In genomic region chr2:32260635-32261034, GRCm38 (mm10) we compare ENCODE assay signal across 8 mouse cellular contexts. TPM values are rescaled to one million over a fixed set of nuclear protein-coding genes. Genes with fewer than 3 reads are reported as not detected.
DNase-seq lines count a peak whose midpoint lies in the region; ATAC-seq lines count a peak whose summit lies in the region.

No protein-coding gene starts in this region.

- H3K9ac ChIP-seq in liver, embryonic 15.5 days, result no peak overlapping the region
- H3K9ac ChIP-seq in neural tube, embryonic 15.5 days (replicated peaks), result no peak overlapping the region

- WGBS in liver, embryonic 15.5 days (ENCODE audit: insufficient replicate concordance), result 10% methylated on average over 4 of the region's 4 CpGs
- WGBS in neural tube, embryonic 15.5 days, result 29% methylated on average over 4 of the region's 4 CpGs

- peak overlapping the region; percentile 78 for H3K27ac ChIP-seq in liver, embryonic 15.5 days (replicated peaks)
- no peak overlapping the region for H3K27ac ChIP-seq in neural tube, embryonic 15.5 days (replicated peaks)

- peaks cover 2% of the 10 kb centered on the region; the same call in 1 of the 2 replicates for H3K27me3 ChIP-seq in erythroblast, embryonic 14.5 days (ENCODE audit: control insufficient read depth)
- H3K27me3 ChIP-seq in liver, embryonic 15.5 days, result no peaks in the 10 kb centered on the region
- H3K27me3 ChIP-seq in neural tube, embryonic 15.5 days (replicated peaks), result no peaks in the 10 kb centered on the region

- H3K36me3 ChIP-seq in erythroblast, embryonic 14.5 days (ENCODE audit: control insufficient read depth), result peaks cover 35% of the 10 kb centered on the region
- H3K36me3 ChIP-seq in liver, embryonic 15.5 days (replicated peaks), result peaks cover 24% of the 10 kb centered on the region
- H3K36me3 ChIP-seq in neural tube, embryonic 15.5 days, result peaks cover 21% of the 10 kb centered on the region

- DNase-seq in heart, adult 18-20 months, result peak; percentile 24 to 69
- no peak for DNase-seq in heart, adult 11 months
- DNase-seq in ZHBTc4 (ENCODE audit: low read depth, low spot score), result peak; percentile 92
- DNase-seq in induced T-regulatory cell, adult 2 months (ENCODE audit: low read depth), result peak; percentile 94
- no peak for DNase-seq in frontal cortex, postnatal 10 days (ENCODE audit: low spot score in 2 of 2)

- ATAC-seq in liver, embryonic 15.5 days (ENCODE audit: insufficient read depth), result no peak
- no peak for ATAC-seq in neural tube, embryonic 15.5 days (ENCODE audit: low FRiP score)

- peak overlapping the region; percentile 91 for H3K4me3 ChIP-seq in erythroblast, embryonic 14.5 days (replicated peaks)
- H3K4me3 ChIP-seq in liver, embryonic 15.5 days (replicated peaks), result peak overlapping the region; percentile 87
- H3K4me3 ChIP-seq in neural tube, embryonic 15.5 days (replicated peaks), result peak overlapping the region; percentile 89; the same call in 1 of the 2 replicates

- peaks cover 34% of the 10 kb centered on the region for H3K4me1 ChIP-seq in erythroblast, embryonic 14.5 days (ENCODE audit: control insufficient read depth)
- H3K4me1 ChIP-seq in liver, embryonic 15.5 days (replicated peaks), result peaks cover 19% of the 10 kb centered on the region
- H3K4me1 ChIP-seq in neural tube, embryonic 15.5 days, result peaks cover 16% of the 10 kb centered on the region

- no peaks in the 10 kb centered on the region for H3K9me3 ChIP-seq in erythroblast, embryonic 14.5 days (ENCODE audit: control insufficient read depth, low read length)
- H3K9me3 ChIP-seq in liver, embryonic 15.5 days (replicated peaks), result no peaks in the 10 kb centered on the region
- no peaks in the 10 kb centered on the region for H3K9me3 ChIP-seq in neural tube, embryonic 15.5 days (replicated peaks)

- H3K4me2 ChIP-seq in liver, embryonic 15.5 days, result peak overlapping the region; percentile 85
- H3K4me2 ChIP-seq in neural tube, embryonic 15.5 days, result peak overlapping the region; percentile 81

RNA-seq across cellular contexts. Expression of gene Uck1, which starts 0.7 kb away (rescaled TPM):
- 10 to 100 TPM; 20.3 to 26.7 TPM for total RNA-seq in heart, adult 18-20 months (2021)
- polyA plus RNA-seq in erythroblast, embryonic 14.5 days (2012), result 2.1 and 2.6 TPM in 2 replicates
- polyA plus RNA-seq in liver, embryonic 15.5 days (2015; fragmentation: Nextera tagmentation; extraction: Ambion mirVana), result 24.9 and 33.4 TPM in 2 replicates
- 88.6 and 95.8 TPM in 2 replicates for polyA plus RNA-seq in neural tube, embryonic 15.5 days (2015; fragmentation: Nextera tagmentation; extraction: Ambion mirVana)

RNA-seq across cellular contexts. Expression of gene Pomt1, which starts 24.2 kb away (rescaled TPM):
- 10 to 100 TPM; 13.7 to 17.8 TPM for total RNA-seq in heart, adult 18-20 months (2021)
- 0.79 and 1.2 TPM in 2 replicates for polyA plus RNA-seq in erythroblast, embryonic 14.5 days (2012)
- polyA plus RNA-seq in liver, embryonic 15.5 days (2015; fragmentation: Nextera tagmentation; extraction: Ambion mirVana), result 11.9 and 14.9 TPM in 2 replicates
- 30.7 and 30.9 TPM in 2 replicates for polyA plus RNA-seq in neural tube, embryonic 15.5 days (2015; fragmentation: Nextera tagmentation; extraction: Ambion mirVana)

RNA-seq across cellular contexts. Expression of gene Golga2, which starts 26.5 kb away (rescaled TPM):
- 10 to 100 TPM; 67.6 to 75.5 TPM for total RNA-seq in heart, adult 18-20 months (2021)
- 4.1 and 4.4 TPM in 2 replicates for polyA plus RNA-seq in erythroblast, embryonic 14.5 days (2012)
- 7.9 and 10.2 TPM in 2 replicates for polyA plus RNA-seq in liver, embryonic 15.5 days (2015; fragmentation: Nextera tagmentation; extraction: Ambion mirVana)
- 27.5 and 31.3 TPM in 2 replicates for polyA plus RNA-seq in neural tube, embryonic 15.5 days (2015; fragmentation: Nextera tagmentation; extraction: Ambion mirVana)

RNA-seq across cellular contexts. Expression of gene Swi5, which starts 27.2 kb away (rescaled TPM):
- 100 to 1,000 TPM; 214 to 232 TPM for total RNA-seq in heart, adult 18-20 months (2021)
- polyA plus RNA-seq in erythroblast, embryonic 14.5 days (2012), result 21.0 and 41.0 TPM in 2 replicates
- 156 and 158 TPM in 2 replicates for polyA plus RNA-seq in liver, embryonic 15.5 days (2015; fragmentation: Nextera tagmentation; extraction: Ambion mirVana)
- 421 and 448 TPM in 2 replicates for polyA plus RNA-seq in neural tube, embryonic 15.5 days (2015; fragmentation: Nextera tagmentation; extraction: Ambion mirVana)

Comparison
In these comparisons a context has a peak if more than half of its experiments do, and no peak if none do; other contexts are left out.
1. DNase-seq: peak in heart, adult 18-20 months (2 of 2), ZHBTc4 (single experiment) and induced T-regulatory cell, adult 2 months (single experiment); none in heart, adult 11 months (single experiment) and frontal cortex, postnatal 10 days (0 of 2).
2. Peak in every context shown above with its lines, with median percentiles within 50 percentile points of each other: H3K4me3 ChIP-seq.